Mouse (Mus musculus) bone marrow macrophage, adult 2 months (primary cell): ENCODE data around the gene Capg. TPM values are rescaled to one million over a fixed set of nuclear protein-coding genes. Genes with fewer than 3 reads are reported as not detected.
A peak's percentile ranks its signal among the peaks of the same experiment; 100 is the strongest.

Experiments used
- H3K27ac ChIP-seq: 2 replicates; pipeline ENCODE4 v1.5.1; 2012; ENCODE audit warnings: low read depth, low read length; ENCODE audit not compliant: insufficient read depth
- H3K4me1 ChIP-seq: 2 replicates; pipeline ENCODE4 v1.6.1; 2012; ENCODE audit warnings: low read length; ENCODE audit not compliant: control insufficient read depth, insufficient read depth
- H3K4me3 ChIP-seq: 2 replicates; pipeline ENCODE4 v1.5.1; 2012; ENCODE audit warnings: mild to moderate bottlenecking, low read length, moderate library complexity; ENCODE audit not compliant: insufficient read depth
- CTCF ChIP-seq: IDR thresholded peaks from 2 replicates; pipeline ENCODE4 v1.5.1; 2012; ENCODE audit warnings: low read depth, mild to moderate bottlenecking, low read length, moderate library complexity
- POLR2A ChIP-seq: IDR thresholded peaks from 2 replicates; pipeline ENCODE4 v1.6.1; 2012; ENCODE audit warnings: mild to moderate bottlenecking, low read depth, low read length, borderline replicate concordance
- polyA plus RNA-seq: library from polyadenylated mRNA; stranded (reverse); fragments of >200 nt; gene quantifications from 2 replicates; pipeline ENCODE4 v1.2.4, GENCODE M21; 2012; ENCODE audit not compliant: missing spikeins, insufficient read depth, insufficient read length

Capg gene
- polyA plus RNA-seq, 1 experiment = 788 TPM

- Histone ChIP-seq H3K27ac (no peak overlapping the region), H3K4me3 (no peak overlapping the region), H3K4me1 (peaks cover 37% of the 10 kb centered on the region)
- TF ChIP-seq CTCF = no peak
- TF ChIP-seq POLR2A = no peak
These were observed 28.5 kb upstream of the Capg start for GRCm38 (mm10) chr6:72515644-72516043.

GRCm38 (mm10) chr6:72518842-72519241, 25.3 kb upstream of the Capg start:
- no peak for TF ChIP-seq CTCF
- no peak overlapping the region for H3K4me3 ChIP-seq
- H3K27ac ChIP-seq = no peak overlapping the region
- H3K4me1 ChIP-seq = peaks cover 34% of the 10 kb centered on the region

- Histone ChIP-seq H3K27ac (no peak overlapping the region), H3K4me3 (no peak overlapping the region), H3K4me1 (peaks cover 34% of the 10 kb centered on the region)
- no peak for TF ChIP-seq POLR2A
- no peak for TF ChIP-seq CTCF
These were observed 24.9 kb upstream of the Capg start for GRCm38 (mm10) chr6:72519303-72519702.

GRCm38 (mm10) chr6:72519892-72520663, 24.1 kb upstream of the Capg start:
- no peak for TF ChIP-seq CTCF
- no peak for TF ChIP-seq POLR2A
- H3K4me1 ChIP-seq = peaks cover 34% of the 10 kb centered on the region
- no peak overlapping the region for H3K4me3 ChIP-seq
- no peak overlapping the region for H3K27ac ChIP-seq

- Histone ChIP-seq H3K4me1 (peaks cover 32% of the 10 kb centered on the region), H3K27ac (no peak overlapping the region), H3K4me3 (no peak overlapping the region)
- TF ChIP-seq CTCF = no peak
- TF ChIP-seq POLR2A = no peak
These were observed 23.3 kb upstream of the Capg start for GRCm38 (mm10) chr6:72520904-72521303.

GRCm38 (mm10) chr6:72521607-72522006, 22.6 kb upstream of the Capg start, which contains the start of gene Sh2d6:
Gene Sh2d6 (minus strand): TSS chr6:72521707.
- peaks cover 32% of the 10 kb centered on the region for H3K4me1 ChIP-seq
- TF ChIP-seq POLR2A (no peak), CTCF (no peak)
- H3K4me3 ChIP-seq = no peak within 1 kb of the TSS
- H3K27ac ChIP-seq = peak within 1 kb of the TSS; percentile 34

- TF ChIP-seq POLR2A (no peak), CTCF (no peak)
- H3K4me1 ChIP-seq = peaks cover 27% of the 10 kb centered on the region
- no peak overlapping the region for H3K4me3 ChIP-seq
- peak overlapping the region; percentile 34 for H3K27ac ChIP-seq
These were observed 21.9 kb upstream of the Capg start for GRCm38 (mm10) chr6:72522288-72522687.

GRCm38 (mm10) chr6:72523222-72523621, 21.0 kb upstream of the Capg start:
- TF ChIP-seq CTCF = no peak
- H3K4me1 ChIP-seq = peaks cover 20% of the 10 kb centered on the region
- H3K4me3 ChIP-seq = no peak overlapping the region
- H3K27ac ChIP-seq = no peak overlapping the region

GRCm38 (mm10) chr6:72524160-72524559, 20.0 kb upstream of the Capg start:
- TF ChIP-seq CTCF (no peak), POLR2A (no peak)
- Histone ChIP-seq H3K4me3 (no peak overlapping the region), H3K4me1 (peaks cover 20% of the 10 kb centered on the region), H3K27ac (no peak overlapping the region)

GRCm38 (mm10) chr6:72527070-72527469, 17.1 kb upstream of the Capg start:
- no peak for TF ChIP-seq POLR2A
- no peak for TF ChIP-seq CTCF
- Histone ChIP-seq H3K27ac (no peak overlapping the region), H3K4me3 (no peak overlapping the region), H3K4me1 (peaks cover 9% of the 10 kb centered on the region)
